Mouse (Mus musculus): ENCODE results near the gene Arid1b.

Gene Arid1b

DNA sequence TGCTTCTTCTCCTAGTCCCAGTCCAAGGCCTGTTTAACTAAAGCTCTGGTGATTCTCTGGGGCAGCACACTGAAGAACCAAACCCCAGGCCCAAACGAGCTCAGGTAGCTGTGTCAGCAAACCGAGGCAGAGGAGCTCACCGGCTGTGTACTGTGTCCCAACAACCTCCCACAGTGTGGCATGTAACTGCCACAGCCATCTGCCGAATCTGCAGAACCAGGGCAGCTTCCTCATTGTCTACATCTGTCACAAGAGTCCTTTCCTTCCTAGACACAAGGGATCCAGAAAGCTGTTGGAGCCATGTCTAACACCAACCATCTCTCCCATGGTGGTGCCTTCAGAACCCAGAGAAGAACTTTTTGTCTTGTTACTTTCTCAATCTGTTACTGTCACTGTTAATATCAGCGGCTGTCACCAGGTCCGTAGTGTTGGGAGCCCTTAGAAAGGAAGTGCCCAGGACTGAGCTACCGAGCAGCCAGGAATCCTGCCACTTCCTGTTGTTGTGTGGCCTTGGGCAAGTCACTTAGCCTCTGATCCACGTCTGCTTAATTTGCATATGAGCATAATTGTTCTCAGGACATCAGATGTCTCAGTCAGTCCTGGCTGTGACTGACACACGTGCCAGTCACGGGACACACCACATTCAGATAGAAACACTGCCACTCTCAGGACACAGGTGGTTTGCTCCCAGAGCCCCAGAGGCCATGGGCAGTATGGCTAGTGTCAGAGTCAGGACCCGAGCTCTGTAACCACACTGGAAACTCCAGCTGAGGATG lies 309.0 kb downstream of the Arid1b start:
- Histone ChIP-seq H3K9me3 (ENCODE audit: low read length) (no peaks in the 10 kb centered on the region), H3K27me3 (ENCODE audit: insufficient read depth, low read length) (no peaks in the 10 kb centered on the region), H3K4me3 (replicated peaks; ENCODE audit: low read length) (no peak overlapping the region), H3K4me1 (replicated peaks; ENCODE audit: low read depth, low read length) (peaks cover 5% of the 10 kb centered on the region), H3K36me3 (ENCODE audit: insufficient read depth, low read length) (peaks cover 17% of the 10 kb centered on the region)
- TF ChIP-seq CTCF (conservative IDR thresholded peaks at IDR 0.05; ENCODE audit: low read length) (no peak), NANOG (IDR thresholded peaks at IDR 0.05; ENCODE audit: borderline replicate concordance, low read length) (no peak)

DNA sequence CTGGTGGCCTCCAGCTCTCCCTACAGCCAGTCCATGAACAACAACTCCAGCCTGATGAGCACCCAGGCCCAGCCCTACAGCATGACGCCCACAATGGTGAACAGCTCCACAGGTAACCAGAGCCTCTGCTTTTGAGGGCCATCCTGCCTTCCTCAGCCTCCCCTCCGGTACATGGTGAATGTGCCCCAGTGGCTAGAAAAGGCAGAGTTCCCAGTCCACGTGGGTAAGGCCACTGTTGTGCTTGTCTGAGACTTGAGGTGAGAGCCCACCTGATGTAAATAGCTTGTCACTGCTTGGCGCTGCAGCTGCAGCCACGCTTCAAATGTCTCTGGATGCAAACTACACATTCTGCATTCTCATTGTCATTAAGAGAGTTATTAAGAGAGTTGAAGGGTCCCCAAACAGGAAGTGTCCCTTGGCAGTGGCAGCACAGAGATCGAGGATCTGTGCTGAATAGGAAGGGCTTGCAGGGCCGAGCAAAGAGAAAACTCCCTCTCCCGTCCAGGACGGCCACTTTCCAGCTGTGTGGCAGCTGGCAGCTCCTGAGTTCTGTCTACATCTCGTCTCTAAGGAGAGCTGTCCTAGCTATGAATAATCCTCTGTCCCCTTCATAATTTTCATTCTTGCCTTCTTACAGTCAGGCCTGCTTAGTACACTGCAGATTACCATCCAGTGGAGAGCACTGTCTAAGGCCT lies 311.8 kb downstream of the Arid1b start:
- no peak for TF ChIP-seq CTCF (conservative IDR thresholded peaks at IDR 0.05; ENCODE audit: low read length)
- TF ChIP-seq NANOG (IDR thresholded peaks at IDR 0.05; ENCODE audit: borderline replicate concordance, low read length): no peak
- TF ChIP-seq POU5F1 (IDR thresholded peaks at IDR 0.05; ENCODE audit: borderline replicate concordance, low read length): no peak
- H3K9me3 ChIP-seq (ENCODE audit: low read length): no peaks in the 10 kb centered on the region
- H3K4me3 ChIP-seq (replicated peaks; ENCODE audit: low read length): no peak overlapping the region
- peaks cover 17% of the 10 kb centered on the region for H3K36me3 ChIP-seq (ENCODE audit: insufficient read depth, low read length)
- H3K27me3 ChIP-seq (ENCODE audit: insufficient read depth, low read length): no peaks in the 10 kb centered on the region
- peaks cover 8% of the 10 kb centered on the region for H3K4me1 ChIP-seq (replicated peaks; ENCODE audit: low read depth, low read length)

DNA sequence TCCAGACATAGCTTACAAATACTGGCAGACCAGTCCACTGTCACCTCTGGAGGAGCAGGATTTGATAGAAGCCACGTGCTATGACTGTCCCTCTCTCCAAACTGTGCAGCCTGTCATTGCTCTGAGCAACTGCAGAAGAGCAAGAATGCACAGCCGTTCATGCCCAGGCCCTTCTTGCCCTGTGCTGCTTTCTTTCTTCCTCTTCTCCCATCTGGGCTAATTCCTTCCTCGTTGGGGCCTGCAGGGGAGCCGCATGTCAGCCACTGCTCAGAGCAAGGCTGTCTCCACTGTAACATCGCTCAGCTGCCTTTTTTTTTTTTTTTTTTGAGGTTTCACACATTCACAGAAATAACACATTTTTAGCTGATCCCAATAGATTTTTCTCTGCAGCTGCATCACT lies 315.8 kb downstream of the Arid1b start:
- Histone ChIP-seq H3K27me3 (ENCODE audit: insufficient read depth, low read length) (no peaks in the 10 kb centered on the region), H3K4me1 (replicated peaks; ENCODE audit: low read depth, low read length) (peaks cover 4% of the 10 kb centered on the region), H3K4me3 (replicated peaks; ENCODE audit: low read length) (no peak overlapping the region), H3K36me3 (ENCODE audit: insufficient read depth, low read length) (peaks cover 21% of the 10 kb centered on the region), H3K9me3 (ENCODE audit: low read length) (no peaks in the 10 kb centered on the region)
- TF ChIP-seq POU5F1 (IDR thresholded peaks at IDR 0.05; ENCODE audit: borderline replicate concordance, low read length) (no peak), NANOG (IDR thresholded peaks at IDR 0.05; ENCODE audit: borderline replicate concordance, low read length) (no peak), CTCF (conservative IDR thresholded peaks at IDR 0.05; ENCODE audit: low read length) (no peak)

DNA sequence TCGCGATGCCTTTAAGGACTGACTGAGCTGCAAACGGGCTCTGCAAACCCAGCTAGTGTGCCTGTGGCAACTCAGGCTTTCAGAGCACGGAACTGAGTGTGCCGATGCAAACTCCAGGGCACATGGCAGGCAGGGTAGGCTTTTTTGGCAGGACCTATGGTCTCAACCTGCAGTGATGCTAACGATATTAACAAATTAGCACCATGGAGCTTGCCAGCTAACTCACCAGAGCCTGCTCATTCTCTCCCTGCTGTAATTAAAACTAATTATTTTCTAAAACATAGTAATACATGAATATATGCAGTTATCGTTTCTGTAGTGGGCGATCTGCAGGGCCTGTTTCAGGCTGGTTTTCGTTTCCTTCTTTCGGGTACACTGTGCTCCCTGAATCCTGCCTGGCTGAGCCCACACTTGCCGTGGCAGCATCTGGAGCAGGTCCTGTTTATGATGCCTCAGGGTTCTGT lies 316.3 kb downstream of the Arid1b start:
- Histone ChIP-seq H3K4me1 (replicated peaks; ENCODE audit: low read depth, low read length) (peaks cover 4% of the 10 kb centered on the region), H3K27me3 (ENCODE audit: insufficient read depth, low read length) (no peaks in the 10 kb centered on the region), H3K36me3 (ENCODE audit: insufficient read depth, low read length) (peaks cover 21% of the 10 kb centered on the region), H3K9me3 (ENCODE audit: low read length) (no peaks in the 10 kb centered on the region), H3K4me3 (replicated peaks; ENCODE audit: low read length) (no peak overlapping the region)
- TF ChIP-seq POU5F1 (IDR thresholded peaks at IDR 0.05; ENCODE audit: borderline replicate concordance, low read length): no peak
- TF ChIP-seq CTCF (conservative IDR thresholded peaks at IDR 0.05; ENCODE audit: low read length): no peak
- no peak for TF ChIP-seq NANOG (IDR thresholded peaks at IDR 0.05; ENCODE audit: borderline replicate concordance, low read length)

DNA sequence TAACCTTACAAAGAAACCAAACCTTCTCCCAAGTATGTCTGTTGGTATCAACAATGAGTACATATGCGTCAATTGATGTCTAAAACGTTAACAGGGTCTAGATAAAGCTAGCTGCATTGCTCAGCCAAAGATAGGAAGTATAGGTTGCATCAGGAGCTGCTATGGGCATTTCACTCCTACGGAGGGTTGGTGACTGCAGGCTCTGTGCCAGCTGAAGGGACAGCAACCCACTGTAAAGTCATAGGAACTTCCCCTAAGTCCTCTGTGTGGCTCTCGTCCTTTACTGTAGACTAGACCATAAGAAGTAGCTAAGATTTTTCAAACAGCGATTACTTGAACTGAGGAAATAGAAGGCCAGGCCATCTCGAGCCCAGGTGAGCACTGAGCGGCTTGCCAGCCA lies 316.9 kb downstream of the Arid1b start:
- Histone ChIP-seq H3K4me3 (replicated peaks; ENCODE audit: low read length) (no peak overlapping the region), H3K27me3 (ENCODE audit: insufficient read depth, low read length) (no peaks in the 10 kb centered on the region), H3K36me3 (ENCODE audit: insufficient read depth, low read length) (peaks cover 15% of the 10 kb centered on the region), H3K4me1 (replicated peaks; ENCODE audit: low read depth, low read length) (peaks cover 4% of the 10 kb centered on the region), H3K9me3 (ENCODE audit: low read length) (no peaks in the 10 kb centered on the region)
- TF ChIP-seq CTCF (conservative IDR thresholded peaks at IDR 0.05; ENCODE audit: low read length): no peak
- no peak for TF ChIP-seq POU5F1 (IDR thresholded peaks at IDR 0.05; ENCODE audit: borderline replicate concordance, low read length)
- no peak for TF ChIP-seq NANOG (IDR thresholded peaks at IDR 0.05; ENCODE audit: borderline replicate concordance, low read length)

DNA sequence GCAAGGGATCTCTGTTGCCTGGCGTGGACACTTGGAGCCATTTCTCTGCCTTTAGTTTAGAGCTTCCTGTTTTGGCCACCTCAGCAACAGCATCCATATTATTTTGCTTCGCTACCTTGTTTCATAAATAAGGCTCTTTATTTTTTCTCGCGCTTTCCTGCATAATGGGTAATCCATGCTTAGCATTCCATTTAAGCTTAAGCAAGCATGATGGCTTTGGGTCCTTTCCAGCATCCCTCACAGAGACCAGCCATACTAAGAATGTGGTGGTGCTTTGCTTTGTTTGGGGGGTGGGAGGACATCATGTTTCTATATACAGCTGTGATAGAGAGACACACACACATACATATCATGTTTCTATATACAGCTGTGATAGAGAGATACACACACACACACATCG lies 318.2 kb downstream of the Arid1b start:
- Histone ChIP-seq H3K27me3 (ENCODE audit: insufficient read depth, low read length) (no peaks in the 10 kb centered on the region), H3K4me1 (replicated peaks; ENCODE audit: low read depth, low read length) (peaks cover 4% of the 10 kb centered on the region), H3K9me3 (ENCODE audit: low read length) (no peaks in the 10 kb centered on the region), H3K4me3 (replicated peaks; ENCODE audit: low read length) (no peak overlapping the region), H3K36me3 (ENCODE audit: insufficient read depth, low read length) (peaks cover 8% of the 10 kb centered on the region; the same call in 1 of the 2 replicates)
- TF ChIP-seq POU5F1 (IDR thresholded peaks at IDR 0.05; ENCODE audit: borderline replicate concordance, low read length): no peak
- TF ChIP-seq CTCF (conservative IDR thresholded peaks at IDR 0.05; ENCODE audit: low read length): no peak
- no peak for TF ChIP-seq NANOG (IDR thresholded peaks at IDR 0.05; ENCODE audit: borderline replicate concordance, low read length)

DNA sequence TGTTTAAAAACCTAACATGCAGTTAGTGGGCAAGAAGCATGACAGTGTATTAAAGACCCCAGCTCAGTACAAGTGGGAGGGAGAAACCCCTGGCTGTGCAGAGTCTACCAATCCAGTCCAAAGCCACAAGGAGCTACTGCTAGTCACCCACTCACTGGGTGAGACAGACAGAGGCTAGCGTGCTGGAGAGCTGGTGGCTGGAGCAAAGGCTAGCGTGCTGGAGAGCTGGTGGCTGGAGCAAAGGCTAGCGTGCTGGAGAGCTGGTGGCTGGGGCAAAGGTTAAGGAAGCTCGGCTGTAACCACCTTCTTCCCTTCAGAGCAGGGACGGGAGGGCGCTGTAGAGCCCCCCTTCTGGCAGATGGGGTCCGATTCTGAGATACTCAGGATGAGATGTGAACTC lies 320.6 kb downstream of the Arid1b start:
- Histone ChIP-seq H3K4me1 (replicated peaks; ENCODE audit: low read depth, low read length) (no peaks in the 10 kb centered on the region; the same call in 1 of the 2 replicates), H3K4me3 (replicated peaks; ENCODE audit: low read length) (no peak overlapping the region), H3K9me3 (ENCODE audit: low read length) (no peaks in the 10 kb centered on the region), H3K36me3 (ENCODE audit: insufficient read depth, low read length) (peaks cover 18% of the 10 kb centered on the region), H3K27me3 (ENCODE audit: insufficient read depth, low read length) (no peaks in the 10 kb centered on the region)
- no peak for TF ChIP-seq POU5F1 (IDR thresholded peaks at IDR 0.05; ENCODE audit: borderline replicate concordance, low read length)
- no peak for TF ChIP-seq NANOG (IDR thresholded peaks at IDR 0.05; ENCODE audit: borderline replicate concordance, low read length)
- no peak for TF ChIP-seq CTCF (conservative IDR thresholded peaks at IDR 0.05; ENCODE audit: low read length)

DNA sequence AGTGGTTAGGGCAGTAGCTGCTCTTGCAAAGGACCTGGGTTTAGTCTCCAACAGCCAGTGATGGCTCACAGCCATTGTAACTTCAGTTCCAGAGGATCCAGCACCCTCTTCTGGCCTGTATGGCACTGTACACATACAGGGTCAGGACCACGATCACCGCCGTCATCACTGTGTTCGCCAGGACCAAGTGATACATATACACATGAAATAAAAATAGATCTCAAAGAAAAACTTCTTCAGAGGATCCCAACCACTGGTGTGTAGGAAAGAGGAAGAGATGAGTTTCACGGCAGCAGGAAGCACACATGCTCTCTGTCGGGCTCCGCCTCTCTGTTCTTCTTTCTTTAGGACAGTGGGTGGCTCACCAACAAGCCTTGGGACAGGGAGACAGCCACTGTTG lies 322.4 kb downstream of the Arid1b start:
- TF ChIP-seq NANOG (IDR thresholded peaks at IDR 0.05; ENCODE audit: borderline replicate concordance, low read length): no peak
- no peak; the same call in none of the 2 replicates for TF ChIP-seq CTCF (conservative IDR thresholded peaks at IDR 0.05; ENCODE audit: low read length)
- no peak for TF ChIP-seq POU5F1 (IDR thresholded peaks at IDR 0.05; ENCODE audit: borderline replicate concordance, low read length)
- Histone ChIP-seq H3K36me3 (ENCODE audit: insufficient read depth, low read length) (peaks cover 30% of the 10 kb centered on the region), H3K9me3 (ENCODE audit: low read length) (no peaks in the 10 kb centered on the region), H3K4me1 (replicated peaks; ENCODE audit: low read depth, low read length) (peaks cover 6% of the 10 kb centered on the region), H3K27me3 (ENCODE audit: insufficient read depth, low read length) (peaks cover 2% of the 10 kb centered on the region; the same call in 1 of the 2 replicates), H3K4me3 (replicated peaks; ENCODE audit: low read length) (no peak overlapping the region)

Data from E14TG2a.4 (cell line).